Mouse (Mus musculus) gastrocnemius, adult 2 months (tissue): ENCODE measurements around the gene Auts2. TPM values are rescaled to one million over a fixed set of nuclear protein-coding genes. Genes with fewer than 3 reads are reported as not detected.

Experiments
- DNase-seq: peaks from one replicate; pipeline ENCODE4 v3.0.0; 2022
- H3K27ac ChIP-seq: fragments of 200-600 bp; 2 replicates; pipeline ENCODE4 v1.8.1; 2022; ENCODE audit warnings: mild to moderate bottlenecking
- H3K4me3 ChIP-seq: fragments of 200-600 bp; 2 replicates; pipeline ENCODE4 v1.8.1; 2022; ENCODE audit warnings: mild to moderate bottlenecking, moderate library complexity
- CTCF ChIP-seq: fragments of 200-600 bp; IDR thresholded peaks from 2 replicates; pipeline ENCODE4 v1.8.1; 2022; ENCODE audit warnings: antibody characterized with exemption, mild to moderate bottlenecking, moderate library complexity
- intact Hi-C: fragments of 180-260 bp; cut with DNase I; formaldehyde crosslinking; loops from one replicate; pipeline ENCODE4 v1.15.1; 2025
- total RNA-seq, 2 experiments: library from RNA; stranded (reverse); gene quantifications; 2 replicates each; pipeline ENCODE4 v1.2.3; 2021

Gene Auts2
- total RNA-seq, 2 experiments from 2014 or later, result 13.0 to 31.1 TPM

DNA sequence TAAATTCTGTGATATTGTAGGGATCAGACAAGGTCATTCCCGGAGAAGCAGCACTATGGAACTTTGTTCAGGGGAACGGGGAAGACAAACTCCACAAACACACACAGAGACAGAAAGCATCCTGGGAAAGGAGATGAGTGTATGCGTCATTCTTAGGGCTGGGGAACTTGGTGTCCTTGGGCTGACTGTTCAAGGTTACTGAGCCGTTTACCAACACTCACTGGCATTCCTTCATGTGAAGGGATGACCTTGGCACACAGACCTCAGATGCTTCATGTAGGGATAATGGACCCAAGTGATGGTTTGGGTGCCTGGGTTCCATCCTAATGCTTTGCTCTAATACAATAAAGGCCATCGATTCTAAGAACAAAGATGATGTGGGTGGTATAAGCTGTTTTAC, 685.2 kb downstream of the Auts2 start:
- TF ChIP-seq CTCF, result no peak
- intact Hi-C loops, result no loop called here
- Histone ChIP-seq H3K4me3 (no peak overlapping the region), H3K27ac (no peak overlapping the region)
- no peak for DNase-seq

GRCm38 (mm10) chr5:131855358-131855757, 687.8 kb downstream of the Auts2 start:
- peak; percentile 68 for DNase-seq
- intact Hi-C loops, result no loop called here
- H3K27ac ChIP-seq, result peak overlapping the region; percentile 53; the same call in 1 of the 2 replicates
- peak overlapping the region; percentile 50 for H3K4me3 ChIP-seq
- no peak for TF ChIP-seq CTCF

GRCm38 (mm10) chr5:131851597-131852453, 691.3 kb downstream of the Auts2 start:
- TF ChIP-seq CTCF, result no peak
- Histone ChIP-seq H3K27ac (no peak overlapping the region), H3K4me3 (no peak overlapping the region)
- DNase-seq, result no peak
- intact Hi-C loops, result no loop called here

- TF ChIP-seq CTCF, result no peak
- intact Hi-C loops, result no loop called here
- DNase-seq, result no peak
- Histone ChIP-seq H3K4me3 (no peak overlapping the region), H3K27ac (no peak overlapping the region)
Measured at GRCm38 (mm10) chr5:131850632-131851335, 692.4 kb downstream of the Auts2 start.

GRCm38 (mm10) chr5:131849644-131850043, 693.5 kb downstream of the Auts2 start:
- TF ChIP-seq CTCF, result no peak
- intact Hi-C loops, result no loop called here
- no peak overlapping the region for H3K27ac ChIP-seq
- H3K4me3 ChIP-seq, result no peak overlapping the region
- no peak for DNase-seq

DNA sequence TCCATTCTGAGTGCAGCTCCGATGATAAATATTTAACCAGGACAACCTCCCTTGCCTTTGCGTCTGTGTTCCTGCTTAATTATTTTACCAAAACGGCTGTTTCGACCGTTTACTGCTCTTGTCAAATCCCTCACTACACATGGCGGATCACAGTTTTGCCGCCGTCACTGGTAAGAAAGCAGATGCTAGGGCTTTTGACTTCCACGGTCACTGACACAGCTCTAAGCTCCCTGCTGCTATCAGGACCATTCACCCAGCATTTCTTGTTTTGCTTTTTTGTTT, 698.7 kb downstream of the Auts2 start:
- intact Hi-C loops, result no loop called here

GRCm38 (mm10) chr5:131843766-131844518, 699.2 kb downstream of the Auts2 start:
- no peak overlapping the region for H3K4me3 ChIP-seq
- intact Hi-C loops, result no loop called here
- H3K27ac ChIP-seq, result peak overlapping the region; percentile 16; the same call in 1 of the 2 replicates
- DNase-seq, result peak; percentile 30
- no peak for TF ChIP-seq CTCF

More for the DNA sequence above, 698.7 kb downstream of the Auts2 start:
- no peak for DNase-seq
- Histone ChIP-seq H3K4me3 (no peak overlapping the region), H3K27ac (no peak overlapping the region)
- TF ChIP-seq CTCF, result no peak

- no peak for DNase-seq
- no peak for TF ChIP-seq CTCF
- no peak overlapping the region for H3K27ac ChIP-seq
- no peak overlapping the region for H3K4me3 ChIP-seq
- intact Hi-C loops, result no loop called here
Measured at GRCm38 (mm10) chr5:131839657-131840315, 703.4 kb downstream of the Auts2 start.

DNA sequence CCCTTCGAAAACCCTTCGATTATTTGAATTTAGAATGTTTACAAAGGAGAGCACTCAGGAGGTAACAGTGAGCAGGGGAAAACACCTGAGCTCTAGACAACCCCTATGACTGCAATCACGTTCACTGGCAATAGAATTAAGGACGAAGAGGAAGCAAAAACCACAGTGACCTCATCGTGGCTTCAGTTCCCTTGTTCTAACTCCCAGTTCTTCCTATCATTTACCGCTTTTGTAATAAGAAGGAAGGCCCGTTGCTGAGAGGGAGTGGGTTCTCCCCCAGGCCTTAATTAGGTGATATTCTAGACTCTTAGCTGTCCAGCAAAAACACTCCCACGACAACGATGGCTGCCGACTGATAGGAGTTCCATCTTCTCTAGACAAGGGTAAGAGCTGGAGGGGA, 704.1 kb downstream of the Auts2 start:
- TF ChIP-seq CTCF, result no peak
- Histone ChIP-seq H3K4me3 (no peak overlapping the region), H3K27ac (no peak overlapping the region)
- DNase-seq, result no peak
- intact Hi-C loops, result no loop called here

- no peak overlapping the region for H3K4me3 ChIP-seq
- TF ChIP-seq CTCF, result no peak
- intact Hi-C loops, result no loop called here
- no peak overlapping the region for H3K27ac ChIP-seq
- DNase-seq, result no peak
Measured at GRCm38 (mm10) chr5:131838064-131838463, 705.1 kb downstream of the Auts2 start.

DNA sequence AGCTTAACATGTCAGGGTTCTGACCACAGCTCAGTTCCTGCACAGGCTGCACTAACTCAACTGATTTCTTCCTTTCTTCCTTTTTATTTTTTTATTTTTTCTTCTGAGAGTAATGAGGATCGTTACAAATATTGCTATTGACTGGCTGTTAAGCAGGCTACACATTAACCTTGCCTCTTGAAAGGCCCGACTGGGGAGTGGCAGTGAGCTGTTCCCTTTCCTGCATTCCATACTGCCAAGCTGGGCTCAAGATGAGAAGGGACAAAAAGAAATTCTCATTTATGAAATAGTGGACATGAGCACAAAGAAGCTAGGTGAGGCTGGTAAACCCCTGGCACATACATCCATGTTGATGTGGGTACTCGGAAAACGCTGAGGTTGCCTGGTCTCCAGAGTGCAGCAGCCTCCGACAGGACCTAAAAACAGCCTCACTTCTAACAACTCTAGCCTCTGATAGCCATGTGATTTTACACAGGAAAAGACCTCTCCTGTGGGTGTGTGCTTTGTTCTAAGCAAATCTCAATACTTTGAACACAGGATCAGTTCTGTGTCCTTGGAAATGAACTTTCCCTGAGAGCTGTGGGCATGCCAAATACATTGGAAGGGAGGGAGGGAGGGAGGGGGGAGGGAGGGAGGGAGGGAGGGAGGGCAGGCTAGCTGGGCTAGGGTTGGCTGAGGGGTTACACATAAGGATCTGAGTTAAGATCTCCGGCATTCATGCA, 707.0 kb downstream of the Auts2 start:
- intact Hi-C loops, result no loop called here
- H3K4me3 ChIP-seq, result no peak overlapping the region
- H3K27ac ChIP-seq, result no peak overlapping the region
- no peak for TF ChIP-seq CTCF
- no peak for DNase-seq
